Mouse (Mus musculus) cerebellum, postnatal 25 days (tissue): Measurements from ENCODE around the gene Vav2.

Experiments
- DNase-seq, 2 experiments: peaks; one replicate each; pipeline ENCODE4 v3.0.0; 2021; ENCODE audit warnings: mixed read lengths in 2 of 2

Gene Vav2

DNA sequence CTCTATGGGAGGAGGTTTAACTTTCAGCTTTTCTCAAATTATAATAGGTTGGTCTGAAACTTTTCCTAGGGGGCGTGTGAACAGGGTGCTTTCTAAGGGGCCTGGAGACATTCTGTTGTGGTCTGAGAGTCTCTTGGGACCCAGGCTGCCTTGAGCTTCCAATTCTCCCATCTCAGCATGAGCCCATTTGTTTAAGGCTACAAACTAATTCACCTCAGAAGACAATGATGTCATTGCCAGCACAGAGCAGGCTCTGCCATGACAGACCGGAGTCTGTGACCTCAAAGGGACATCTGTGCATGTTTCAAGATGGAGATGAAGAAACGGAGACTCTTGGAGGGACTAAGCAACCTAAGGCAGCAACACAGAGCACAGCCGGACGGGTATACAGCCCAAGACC is 112.6 kb downstream of the Vav2 start:
- DNase-seq: no peak

DNA sequence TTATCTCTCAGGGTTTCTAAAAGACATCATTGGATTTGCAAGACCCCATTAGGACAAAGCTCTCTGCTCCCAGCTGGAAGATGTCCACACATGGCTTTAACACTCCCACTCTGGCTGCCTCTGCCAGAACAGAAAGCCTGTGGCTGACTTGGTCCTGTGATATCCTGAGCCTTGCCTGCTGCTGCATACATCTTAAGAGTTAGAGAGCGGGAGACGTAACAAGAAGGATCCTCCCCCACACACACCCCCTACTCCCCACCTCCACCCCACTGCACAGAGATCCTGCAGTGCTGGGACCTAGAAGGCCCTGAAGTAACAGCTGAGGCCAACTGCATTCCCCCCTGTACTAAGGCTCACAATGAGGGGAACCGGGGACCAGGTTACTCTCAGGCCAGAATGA is 114.3 kb downstream of the Vav2 start:
- no peak for DNase-seq

DNA sequence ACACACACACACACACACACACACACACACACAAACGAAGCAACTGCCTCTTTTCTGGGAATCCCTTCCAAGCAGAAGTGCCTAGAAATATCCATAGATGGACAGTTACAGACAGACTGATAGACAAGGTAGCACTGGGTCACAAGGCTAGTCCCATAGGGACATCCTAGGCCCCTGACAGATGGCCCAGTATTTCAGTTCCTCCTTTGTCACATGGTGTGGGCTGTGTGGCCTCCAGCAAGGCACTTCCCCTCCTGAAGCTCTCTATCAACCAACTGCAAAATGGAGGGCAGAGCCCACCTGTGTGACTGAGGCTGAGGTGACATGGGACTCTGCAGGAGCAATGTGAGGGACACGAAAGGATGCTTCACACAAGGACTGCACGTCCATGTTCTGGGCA is 115.2 kb downstream of the Vav2 start:
- DNase-seq: no peak

DNA sequence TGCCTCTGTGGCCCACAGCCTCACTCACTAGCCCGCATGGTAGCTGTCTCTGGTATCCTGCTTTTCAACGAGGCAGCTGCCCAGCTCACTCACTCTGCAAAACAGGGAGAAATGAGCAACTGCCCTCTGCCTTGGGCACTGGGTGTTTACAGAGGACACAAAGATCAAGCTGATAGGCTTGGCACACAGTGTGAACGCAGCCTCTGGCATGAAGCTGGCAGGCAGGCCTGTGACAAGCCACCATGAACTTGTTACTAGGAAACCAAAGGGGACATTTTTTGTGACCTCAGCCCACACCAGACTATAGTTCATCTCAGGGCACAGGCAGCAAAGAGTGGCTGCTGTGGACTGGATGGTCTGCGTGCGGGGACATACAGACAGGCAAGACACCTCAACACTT is 115.9 kb downstream of the Vav2 start:
- DNase-seq: no peak

DNA sequence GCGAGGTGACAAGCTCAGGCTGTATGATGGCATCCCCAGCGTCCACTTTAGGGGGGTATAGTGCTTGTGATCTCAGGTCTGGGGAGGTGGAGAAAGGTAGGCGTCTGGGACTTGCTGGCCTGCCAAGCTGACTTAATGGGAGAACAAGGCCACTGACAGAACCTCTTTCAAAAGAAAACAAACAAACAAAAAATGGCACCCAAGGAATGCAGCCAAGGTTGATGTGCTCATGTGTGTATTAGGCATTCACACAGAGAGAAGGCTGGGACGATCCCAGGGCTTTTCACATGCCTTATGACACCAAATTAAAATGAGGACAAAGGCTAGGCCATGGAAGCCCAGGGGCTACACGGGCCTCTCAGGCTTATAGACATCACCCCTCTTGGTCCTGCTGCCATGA is 116.6 kb downstream of the Vav2 start:
- DNase-seq: no peak

DNA sequence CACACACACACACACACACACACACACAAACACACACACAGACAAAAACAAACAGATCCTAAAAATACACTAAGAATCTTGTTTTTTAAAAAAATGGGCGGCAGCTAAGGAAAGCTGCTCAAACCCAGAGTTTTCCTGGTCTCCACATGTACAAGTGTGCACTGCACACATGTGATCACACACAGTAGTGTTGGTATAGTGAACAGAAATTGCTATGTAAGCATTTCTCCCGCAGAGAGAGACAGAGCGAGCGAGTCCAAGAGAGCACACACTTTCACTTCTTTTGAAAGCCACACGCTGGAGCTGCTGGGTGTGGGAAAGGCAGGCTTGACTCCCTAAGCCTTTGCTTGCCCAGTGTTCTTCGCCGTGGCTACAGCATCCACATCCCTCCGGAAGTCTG is 120.2 kb downstream of the Vav2 start:
- no peak for DNase-seq

DNA sequence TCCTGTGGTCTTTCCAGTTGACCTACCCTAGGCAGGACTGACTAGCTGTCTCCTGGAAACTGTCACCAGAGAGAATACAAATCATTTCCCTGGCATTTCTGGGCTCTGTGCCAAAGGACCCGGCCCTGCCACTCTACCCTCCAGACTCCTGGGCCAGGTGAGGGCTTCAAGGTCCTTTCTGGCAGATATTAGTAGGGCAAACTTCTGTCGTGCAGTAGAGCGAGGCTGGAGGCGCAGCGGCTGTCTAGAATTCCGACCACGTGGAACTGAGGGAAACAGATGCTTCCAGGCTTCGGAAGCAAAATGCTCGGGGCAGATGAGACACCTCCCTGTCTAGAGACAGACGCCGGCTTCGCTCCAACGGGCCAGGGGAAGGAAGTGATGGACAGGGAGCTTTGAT is 122.1 kb downstream of the Vav2 start:
- no peak for DNase-seq

DNA sequence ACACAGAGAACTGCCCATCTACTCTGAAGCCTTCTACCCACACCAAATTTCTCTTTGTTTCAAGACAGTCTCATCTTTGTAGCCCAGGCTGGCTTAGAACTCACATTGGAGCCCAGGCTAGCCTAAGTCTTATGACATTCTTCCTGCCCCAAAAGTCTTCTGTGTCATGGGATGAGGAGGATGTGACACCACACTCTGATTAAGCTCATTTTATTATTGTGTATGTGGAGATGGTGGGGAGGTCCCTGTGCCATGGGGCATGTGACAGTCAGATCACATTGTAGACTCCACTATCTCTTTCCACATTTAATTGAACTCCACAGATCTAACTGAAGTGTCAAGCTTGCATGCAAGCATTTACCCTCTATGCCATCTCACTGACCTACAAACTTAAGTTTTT is 122.8 kb downstream of the Vav2 start:
- DNase-seq: no peak

DNA sequence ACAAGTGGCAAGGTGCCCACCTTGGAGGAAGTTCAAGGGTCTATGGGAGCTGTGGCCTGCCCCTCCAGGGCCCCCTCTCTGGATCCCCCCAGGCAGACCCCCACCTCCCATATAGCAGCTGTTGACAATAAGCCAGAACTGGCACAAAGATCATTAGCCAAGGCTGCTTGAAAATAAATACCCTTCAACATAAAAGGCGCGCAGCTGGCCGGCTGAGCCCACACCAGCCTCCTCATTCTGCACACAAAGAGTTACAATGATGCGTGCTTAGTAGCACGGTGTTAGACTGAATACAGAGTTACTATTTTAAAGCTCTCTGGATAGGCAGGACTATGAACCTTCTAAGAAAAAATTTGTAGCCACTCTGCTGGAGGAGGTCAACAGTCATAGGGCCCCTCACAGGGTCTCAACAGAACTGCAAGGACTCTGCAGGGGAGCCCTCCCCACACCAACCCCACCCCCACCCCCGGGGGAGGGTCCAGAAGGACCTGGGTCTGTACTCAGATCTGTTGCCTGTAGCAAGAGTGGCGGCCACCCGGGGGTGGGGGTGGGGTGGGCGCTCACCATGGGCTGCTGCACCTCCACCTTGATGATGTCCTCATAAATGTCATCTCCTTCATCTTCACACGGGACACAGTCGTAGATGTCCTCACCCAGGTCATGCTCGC is 125.3 kb downstream of the Vav2 start:
- no peak for DNase-seq

DNA sequence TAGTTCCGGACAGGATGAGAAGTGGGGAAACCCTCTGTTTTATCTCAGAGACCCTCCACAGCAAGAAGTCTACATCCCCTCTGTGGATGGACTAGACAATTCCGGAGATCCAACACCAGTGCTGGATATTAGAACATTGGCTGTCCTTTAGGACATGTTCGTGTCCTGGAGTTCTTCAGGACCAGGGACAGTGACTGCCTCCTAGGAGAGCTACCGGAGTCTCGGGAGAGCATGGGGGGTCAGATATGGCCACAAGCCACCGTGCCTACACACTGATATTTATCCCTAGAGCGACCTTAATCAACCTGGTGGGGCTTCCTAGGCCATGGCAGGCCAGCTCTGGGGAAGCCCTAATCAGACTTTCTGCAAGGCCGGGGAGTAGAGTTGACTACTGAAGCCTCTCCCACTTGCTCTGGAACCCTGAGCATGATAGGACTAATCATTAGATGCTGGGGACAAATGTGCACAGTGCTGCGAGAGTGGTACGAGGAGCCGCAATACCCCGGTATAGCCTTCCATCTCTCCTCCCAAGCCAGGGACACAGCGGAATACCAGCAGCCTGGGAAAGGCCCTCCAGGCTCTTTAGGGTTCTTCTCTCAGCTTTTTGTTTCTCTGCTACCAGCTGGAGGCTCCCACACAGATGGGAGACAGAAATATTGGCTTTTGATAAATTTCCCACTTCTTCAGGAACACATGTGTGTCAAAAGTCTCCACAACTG is 125.9 kb downstream of the Vav2 start:
- no peak for DNase-seq

DNA sequence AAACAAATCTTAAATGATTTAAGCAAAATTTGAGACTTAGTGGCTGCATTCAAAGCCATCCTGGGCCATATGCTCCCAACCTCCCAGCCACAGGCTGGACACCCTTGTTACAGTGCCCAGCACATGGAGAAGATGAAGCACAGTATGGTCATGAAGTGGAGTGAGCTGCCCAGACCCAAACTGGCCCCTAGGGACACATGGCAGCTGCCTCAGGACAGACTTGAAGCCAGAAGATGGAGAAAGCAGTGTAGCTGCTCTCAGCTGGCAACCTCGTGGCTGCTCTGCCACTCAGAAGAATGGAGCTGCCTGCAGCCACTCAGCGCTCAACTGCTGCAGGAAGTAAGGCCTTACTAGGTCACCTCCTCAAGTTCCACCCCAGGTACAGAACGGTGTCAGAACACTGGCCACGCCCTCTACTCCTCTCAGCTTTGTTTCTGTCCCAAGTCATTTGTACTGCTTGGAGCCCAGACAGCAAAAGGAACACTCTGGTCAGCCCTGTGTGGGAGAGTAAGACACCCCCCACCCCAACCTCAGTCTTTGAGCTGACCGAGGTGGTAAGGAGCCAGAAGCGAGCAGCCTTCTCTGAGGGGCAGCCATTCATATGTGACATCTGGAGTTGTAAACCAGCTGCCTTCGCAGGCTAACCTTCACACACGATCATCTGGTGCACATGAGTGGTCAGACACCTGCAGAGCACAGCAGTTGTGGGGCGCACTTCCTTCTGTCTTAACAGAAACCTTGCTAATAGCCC is 130.0 kb downstream of the Vav2 start:
- DNase-seq: no peak

DNA sequence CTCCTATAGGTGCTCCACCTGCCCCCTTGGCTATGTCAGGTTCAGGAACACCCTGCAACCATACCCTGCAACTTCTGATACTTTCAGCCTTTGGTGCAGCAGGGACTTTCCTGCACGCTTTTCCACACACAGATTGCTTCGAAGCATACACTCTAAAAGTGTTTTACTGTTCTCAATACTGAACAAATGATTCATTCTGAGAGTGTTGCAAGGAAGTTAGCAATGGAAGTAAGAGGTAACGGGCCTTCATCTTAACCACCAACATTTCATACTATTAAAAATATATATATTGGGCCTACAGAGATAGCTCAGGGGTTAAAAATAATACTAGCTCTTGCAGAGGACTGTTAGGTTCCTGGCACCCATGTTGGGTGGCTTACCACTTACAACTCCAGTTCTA is 132.1 kb downstream of the Vav2 start:
- no peak for DNase-seq

DNA sequence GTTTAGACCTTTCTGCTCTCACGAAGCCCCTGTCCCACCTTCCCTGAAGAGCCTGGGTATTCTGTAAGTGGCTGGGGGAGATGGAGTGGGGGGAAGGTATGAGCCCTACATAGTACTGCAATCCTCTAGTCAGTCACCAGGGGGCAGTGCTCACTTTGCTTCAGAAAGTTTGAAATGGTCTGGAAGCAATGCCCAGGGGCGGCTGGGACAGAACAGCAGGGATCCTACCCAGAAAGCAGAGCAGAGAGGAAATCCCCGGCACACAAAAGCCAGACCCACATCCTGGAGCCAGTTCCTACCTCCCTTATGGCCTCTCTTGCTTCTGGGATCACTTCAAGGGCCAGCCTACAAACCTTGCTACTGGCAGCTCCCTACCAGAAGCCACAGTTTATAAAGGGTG is 137.8 kb downstream of the Vav2 start:
- DNase-seq: peak; percentile 75 to 85

DNA sequence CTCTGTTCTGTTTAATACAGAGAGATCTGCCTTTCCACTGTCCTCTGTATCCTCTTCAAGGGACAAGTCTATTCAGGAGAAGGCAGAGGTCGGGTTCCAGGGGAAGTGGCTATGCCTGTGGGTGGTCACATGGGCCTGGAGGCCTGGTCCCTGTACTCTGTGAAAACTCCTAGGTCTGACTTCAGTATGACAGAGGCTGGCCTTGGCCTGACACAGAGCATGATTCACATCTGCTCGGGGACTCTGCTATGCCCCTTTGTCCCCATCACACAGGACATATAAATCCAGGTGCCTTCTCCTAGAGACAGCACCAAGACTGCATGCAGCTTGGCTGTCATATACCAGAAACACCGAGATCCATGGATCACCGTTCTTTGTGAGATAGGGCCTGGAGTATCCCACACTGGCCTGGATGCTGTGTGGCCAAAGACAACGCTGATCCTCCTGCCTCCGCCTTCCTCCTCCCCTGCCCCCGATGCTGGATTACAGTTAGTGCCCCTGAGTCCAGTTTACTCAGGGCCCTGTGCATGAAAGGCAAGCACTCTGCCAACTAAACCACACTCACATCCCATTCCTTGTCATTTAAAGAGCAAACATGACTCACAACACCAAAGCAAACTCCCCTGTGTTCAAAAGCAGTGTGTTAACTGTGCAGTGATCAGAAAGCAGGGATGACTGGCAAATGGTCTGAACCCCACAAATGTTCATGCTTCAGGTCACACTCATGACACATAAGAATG is 139.7 kb downstream of the Vav2 start:
- DNase-seq: no peak

DNA sequence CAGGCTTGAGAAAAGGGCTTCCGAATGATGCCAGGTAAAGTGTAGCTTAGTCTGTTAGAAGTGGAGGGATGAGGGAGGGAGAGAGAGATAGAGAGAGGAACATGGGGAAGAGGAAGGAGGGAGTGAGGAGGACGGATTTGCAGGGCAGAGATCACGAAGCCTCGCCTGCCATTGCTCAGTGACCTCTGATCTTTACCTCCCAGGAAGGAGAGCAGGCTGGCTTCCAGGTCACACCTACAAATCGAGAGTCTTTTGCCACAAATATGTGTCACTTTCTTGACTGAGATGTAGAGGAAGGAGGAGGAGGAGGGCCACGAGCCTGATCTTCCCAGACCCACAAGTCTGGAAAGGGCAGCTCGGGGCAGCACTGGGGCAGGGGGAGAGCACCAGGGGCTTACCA is 142.4 kb downstream of the Vav2 start:
- no peak for DNase-seq

DNA sequence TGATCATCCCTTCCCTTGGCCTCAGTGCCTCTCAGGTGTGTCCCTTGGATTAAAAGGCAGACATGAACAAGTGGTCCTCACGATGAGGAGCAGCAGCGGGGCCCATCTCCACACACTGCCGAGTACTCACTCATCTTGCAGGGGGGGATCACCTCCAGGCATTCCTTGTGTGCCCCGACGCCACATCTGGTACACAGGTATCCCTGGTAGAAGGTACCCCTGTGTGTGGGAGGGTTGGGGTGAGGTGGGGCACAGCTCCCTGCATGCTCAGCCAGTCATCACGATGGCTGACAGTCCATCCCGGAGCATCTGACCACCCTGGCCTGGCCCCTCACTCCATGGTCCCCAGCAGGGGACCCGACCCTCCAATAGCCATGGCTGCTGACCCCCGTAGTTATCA is 145.1 kb downstream of the Vav2 start:
- DNase-seq: no peak

DNA sequence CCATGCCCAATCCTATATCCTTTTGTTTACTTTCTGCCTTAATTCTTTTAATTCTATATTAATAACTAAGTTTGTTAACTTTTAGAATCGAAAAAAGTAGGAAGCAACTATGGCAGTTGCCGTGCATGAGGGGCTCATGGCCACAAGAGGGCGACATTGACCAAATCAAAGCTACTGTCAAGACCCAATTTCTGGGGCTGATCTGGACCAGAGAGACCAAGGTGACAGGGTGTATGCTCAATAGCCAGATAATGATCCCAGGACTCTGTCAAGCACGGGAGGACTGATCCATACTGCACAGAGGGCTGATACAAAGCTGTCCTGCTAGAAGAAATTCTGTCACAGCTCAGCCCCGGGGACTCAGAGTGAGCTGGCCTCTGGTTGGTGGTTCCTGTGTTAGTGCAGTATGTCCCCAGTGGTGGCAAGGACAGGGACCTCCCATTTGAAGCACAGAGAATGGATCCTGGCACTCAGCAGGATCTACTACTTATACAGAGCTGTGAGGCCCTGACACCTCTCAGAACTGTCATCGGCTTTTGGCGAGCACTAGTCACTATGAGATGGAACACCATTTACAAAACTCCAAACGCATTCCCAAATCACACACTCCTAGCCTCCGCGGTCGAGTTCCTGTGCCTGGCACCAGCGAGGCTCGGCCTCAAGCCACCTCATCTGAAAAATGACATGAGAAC is 145.8 kb downstream of the Vav2 start:
- DNase-seq: peak; percentile 72 to 83

DNA sequence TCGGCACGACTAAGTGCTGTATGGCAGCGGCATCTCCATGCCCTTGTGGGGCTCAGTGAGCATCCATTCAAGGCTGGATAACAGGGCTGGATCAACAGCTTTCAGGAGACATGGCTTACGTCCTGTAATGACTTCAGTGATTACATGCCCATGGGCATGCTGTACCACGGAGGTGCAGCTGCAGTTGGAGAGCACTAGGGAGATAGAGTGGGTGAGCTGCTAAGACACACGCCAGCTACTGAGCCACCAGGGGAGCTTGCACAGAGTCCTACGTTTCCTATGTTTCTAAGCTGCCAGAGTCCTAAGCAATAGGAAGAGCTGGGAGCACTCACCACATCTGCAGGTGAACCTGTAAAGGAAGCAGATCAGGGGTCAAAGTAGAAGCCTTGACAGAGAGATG is 148.0 kb downstream of the Vav2 start:
- DNase-seq: no peak

DNA sequence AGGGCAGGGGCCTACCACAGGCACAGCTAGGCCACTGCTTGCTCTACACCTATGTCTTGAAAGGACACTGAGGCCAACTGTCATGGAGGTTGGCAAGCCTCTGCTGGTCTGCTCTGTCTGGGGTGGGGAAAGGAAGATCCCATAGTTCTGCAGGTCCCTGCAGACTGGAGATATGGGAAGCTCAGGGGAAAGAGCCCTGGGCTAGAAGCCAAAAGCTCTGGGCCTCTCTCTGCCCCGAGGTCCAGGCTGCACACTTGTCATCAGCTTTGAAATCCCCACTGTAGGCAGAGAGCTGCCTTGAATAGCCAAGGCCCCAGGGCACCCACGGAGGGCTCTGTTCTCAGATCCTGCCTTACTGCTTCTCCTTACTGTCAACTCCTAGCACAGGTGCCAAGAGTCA is 158.5 kb downstream of the Vav2 start:
- no peak for DNase-seq

DNA sequence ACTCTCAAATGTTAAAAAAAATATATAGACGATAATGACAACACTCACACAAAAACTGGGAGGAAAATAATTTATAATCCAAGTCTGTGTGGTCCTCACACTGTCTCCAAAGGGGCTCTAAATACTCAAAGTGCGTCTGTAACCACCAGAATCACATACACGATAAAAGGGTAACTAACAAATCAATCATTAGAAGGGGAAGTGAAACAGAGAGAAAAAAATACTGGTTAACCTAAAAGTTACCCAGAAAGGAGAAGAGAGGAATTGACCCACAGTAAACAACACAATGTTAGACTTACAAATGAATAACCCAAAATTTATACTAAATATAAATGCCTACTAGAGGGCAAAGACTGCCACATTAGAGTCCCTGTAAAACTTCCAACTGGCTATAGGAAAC is 161.0 kb downstream of the Vav2 start:
- DNase-seq: no peak

DNA sequence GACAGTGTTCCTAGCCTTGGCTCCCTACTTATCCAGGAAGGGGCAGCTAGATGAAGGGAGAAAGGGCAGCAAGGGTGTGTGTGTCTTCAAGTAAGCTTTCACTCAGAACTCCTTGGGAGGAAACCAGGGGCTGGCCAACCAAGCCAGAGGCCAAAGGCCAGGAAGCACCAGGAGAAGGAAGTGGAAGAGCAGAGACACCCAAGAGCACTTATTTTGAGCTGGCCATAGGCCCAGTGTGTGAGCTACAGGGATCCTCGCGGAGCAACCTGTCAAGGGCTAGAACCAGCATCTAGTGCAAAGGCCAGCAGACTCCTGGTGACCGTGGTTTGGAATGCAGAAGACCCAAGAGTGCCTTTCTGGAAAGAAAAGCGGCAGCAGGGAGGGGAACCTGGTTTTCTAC is 163.8 kb downstream of the Vav2 start:
- no peak for DNase-seq

DNA sequence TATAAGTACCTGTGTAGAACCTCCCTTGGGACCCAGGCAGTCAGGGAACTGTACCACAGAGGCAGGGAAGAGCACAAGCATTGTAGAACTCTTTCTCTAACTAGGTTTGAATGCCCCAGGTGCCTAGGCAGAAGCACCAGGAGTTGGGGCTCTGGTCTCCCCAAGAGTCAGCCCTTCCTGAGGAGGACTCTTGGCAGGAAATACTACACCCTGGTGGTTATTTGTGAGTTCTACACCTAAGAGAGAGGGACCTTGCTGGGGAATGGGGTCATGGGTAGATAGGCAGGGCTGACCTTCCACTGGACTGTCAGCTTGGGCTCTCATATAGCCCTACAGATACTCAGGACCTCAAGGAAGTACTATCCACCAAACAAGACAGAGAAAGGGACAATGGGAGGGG is 175.4 kb downstream of the Vav2 start:
- DNase-seq: no peak

DNA sequence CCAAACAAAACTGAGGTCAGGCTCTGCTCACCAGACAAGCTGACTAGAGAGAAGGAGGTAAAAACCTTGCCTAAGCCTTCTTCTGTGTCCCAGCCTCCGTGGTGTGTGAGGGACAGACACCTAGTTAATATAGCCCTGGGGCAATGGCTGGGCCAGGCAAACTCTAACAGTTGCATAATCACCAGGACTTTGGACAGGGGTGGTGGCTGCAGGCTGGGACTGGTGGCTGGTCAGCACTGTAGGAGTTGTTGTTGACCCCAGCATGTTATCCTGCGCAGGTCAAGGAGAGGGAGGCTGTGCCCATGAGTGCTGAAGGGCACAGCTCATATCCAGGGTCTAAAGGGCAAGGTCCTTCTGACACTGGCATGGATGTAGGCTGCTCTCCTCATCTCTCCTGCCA is 178.6 kb downstream of the Vav2 start, which contains the start of gene Sardh:
Gene Sardh, minus strand, starts transcription at position 127 of the 400 bp plus-strand sequence.
- no peak for DNase-seq
